Mouse (Mus musculus) lung, embryonic 15.5 days (tissue): Measurements from ENCODE around the gene Sprr2a2. TPM values are rescaled to one million over a fixed set of nuclear protein-coding genes. Genes with fewer than 3 reads are reported as not detected.
"Not testable (repeated sequence)": the region's sequence is repeated elsewhere in the genome, so short reads cannot be mapped to it uniquely, and the experiment has no call there.

Experiments used
- ATAC-seq: fragments of 200-750 bp; cut with Nextera tagmentation; 2 replicates; pipeline ENCODE4 v1.8.0; 2017; ENCODE audit warnings: moderate number of reproducible peaks, borderline replicate concordance; ENCODE audit not compliant: low FRiP score, low TSS enrichment; ENCODE audit errors: extremely low read depth
- H3K27ac ChIP-seq: fragments of 300-500 bp; sonication (generic); 2 replicates; pipeline ENCODE4 v1.5.1; 2015; ENCODE audit warnings: moderate library complexity, mild to moderate bottlenecking, inconsistent platforms
- H3K27me3 ChIP-seq: fragments of 300-500 bp; sonication (generic); 2 replicates; pipeline ENCODE4 v1.6.1; 2015; ENCODE audit warnings: inconsistent platforms
- H3K36me3 ChIP-seq: fragments of 300-500 bp; sonication (generic); 2 replicates; pipeline ENCODE4 v1.6.1; 2015; ENCODE audit warnings: inconsistent platforms
- H3K4me1 ChIP-seq: fragments of 300-500 bp; sonication (generic); 2 replicates; pipeline ENCODE4 v1.6.1; 2015; ENCODE audit warnings: inconsistent platforms
- H3K4me2 ChIP-seq: fragments of 300-500 bp; sonication (generic); 2 replicates; pipeline ENCODE4 v1.6.1; 2015; ENCODE audit warnings: inconsistent platforms, mild to moderate bottlenecking, moderate library complexity
- H3K4me3 ChIP-seq: fragments of 300-500 bp; sonication (generic); 2 replicates; pipeline ENCODE4 v1.5.1; 2015; ENCODE audit warnings: mild to moderate bottlenecking, inconsistent platforms
- H3K9ac ChIP-seq: fragments of 300-500 bp; sonication (generic); 2 replicates; pipeline ENCODE4 v1.6.1; 2015; ENCODE audit warnings: inconsistent platforms
- H3K9me3 ChIP-seq: fragments of 300-500 bp; sonication (generic); 2 replicates; pipeline ENCODE4 v1.6.1; 2016; ENCODE audit warnings: inconsistent platforms
- WGBS: fragments of 180-500 bp; shearing (Covaris S2); methylation state at CpG from one replicate; pipeline ENCODE4 v1.1.7; 2015; 5-methylcytosine and 5-hydroxymethylcytosine counted together
- polyA plus RNA-seq: library from polyadenylated mRNA; unstranded; fragments of >200 nt; fragmentation: Nextera tagmentation; extraction: Ambion mirVana; gene quantifications from 2 replicates; pipeline ENCODE4 v1.2.1, GENCODE M21; 2015

Sprr2a2 gene
- 4.2 and 15.4 TPM in 2 replicates for polyA plus RNA-seq

DNA sequence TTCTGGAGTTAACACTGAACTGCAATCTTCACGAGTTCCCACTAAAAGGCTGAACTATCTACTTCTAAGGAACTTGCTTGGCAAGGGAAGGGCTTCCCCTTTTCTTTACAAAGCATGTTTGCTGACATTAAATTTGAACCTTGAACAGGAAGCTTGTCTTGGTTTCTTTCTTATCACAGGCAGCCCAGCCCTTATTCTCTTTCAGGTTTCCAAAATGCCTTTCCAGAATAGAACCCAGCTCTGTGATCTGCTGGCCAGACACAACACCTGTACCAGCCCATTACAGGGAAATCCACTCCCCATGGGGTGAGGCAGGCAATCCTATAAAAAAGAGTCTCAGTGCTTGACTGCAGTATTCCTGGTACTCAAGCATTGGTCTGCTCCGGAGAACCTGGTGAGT lies at the start of gene Sprr2a2, which contains the start of gene Sprr2a1:
TSS of gene Sprr2a2 (plus strand) at position 352 of the 400 bp plus-strand sequence.
TSS of gene Sprr2a1 (plus strand) at position 231 of the 400 bp plus-strand sequence.
- H3K36me3 ChIP-seq, H3K27ac ChIP-seq, H3K9ac ChIP-seq, H3K4me3 ChIP-seq, ATAC-seq, H3K27me3 ChIP-seq, H3K4me1 ChIP-seq, H3K4me2 ChIP-seq, H3K9me3 ChIP-seq: not testable (repeated sequence)
- no CpG with 5 or more reads among the region's 2 CpGs for WGBS

DNA sequence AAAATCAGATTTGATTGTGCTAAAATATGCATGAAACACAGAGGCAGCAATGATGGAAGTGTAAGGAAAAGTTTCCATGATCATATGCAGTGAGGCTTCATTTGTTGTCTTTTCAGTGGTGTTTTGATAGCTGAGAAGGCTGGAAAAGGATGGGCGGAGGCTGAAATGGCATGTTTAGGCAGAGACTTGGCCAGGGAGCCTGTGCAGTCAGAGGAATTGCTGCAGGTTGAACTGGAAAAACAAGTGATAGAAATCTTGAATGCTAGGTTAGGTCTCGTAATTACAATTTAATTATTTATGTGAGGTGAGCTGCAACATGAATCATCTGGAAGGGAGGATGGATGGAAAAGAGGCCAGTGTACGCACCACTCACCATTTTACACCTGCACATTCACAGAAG lies 45.9 kb upstream of the Sprr2a2 start:
- no peak overlapping the region for H3K4me3 ChIP-seq
- H3K9ac ChIP-seq = no peak overlapping the region
- 78% methylated on average over 3 of the region's 3 CpGs for WGBS
- no peak overlapping the region for H3K4me2 ChIP-seq
- no peak overlapping the region for H3K27ac ChIP-seq
- H3K36me3 ChIP-seq = no peaks in the 10 kb centered on the region
- no peak for ATAC-seq
- H3K27me3 ChIP-seq = no peaks in the 10 kb centered on the region
- H3K9me3 ChIP-seq = no peaks in the 10 kb centered on the region
- H3K4me1 ChIP-seq = no peaks in the 10 kb centered on the region

GRCm38 (mm10) chr3:92176880-92177279 lies 38.8 kb upstream of the Sprr2a2 start:
- Histone ChIP-seq H3K4me3 (no peak overlapping the region), H3K4me2 (no peak overlapping the region), H3K4me1 (no peaks in the 10 kb centered on the region), H3K27ac (no peak overlapping the region), H3K9ac (no peak overlapping the region), H3K36me3 (no peaks in the 10 kb centered on the region), H3K9me3 (no peaks in the 10 kb centered on the region), H3K27me3 (no peaks in the 10 kb centered on the region)
- ATAC-seq = no peak
- 67% methylated on average over 1 of the region's 1 CpGs for WGBS

GRCm38 (mm10) chr3:92195512-92196200 lies 20.1 kb upstream of the Sprr2a2 start:
- Histone ChIP-seq H3K27me3 (no peaks in the 10 kb centered on the region), H3K4me2 (no peak overlapping the region), H3K9ac (no peak overlapping the region), H3K4me1 (no peaks in the 10 kb centered on the region), H3K27ac (no peak overlapping the region), H3K36me3 (no peaks in the 10 kb centered on the region), H3K9me3 (no peaks in the 10 kb centered on the region), H3K4me3 (no peak overlapping the region)
- whole genome bisulfite sequencing = 74% methylated on average over 6 of the region's 6 CpGs
- peak; percentile 59 for ATAC-seq

DNA sequence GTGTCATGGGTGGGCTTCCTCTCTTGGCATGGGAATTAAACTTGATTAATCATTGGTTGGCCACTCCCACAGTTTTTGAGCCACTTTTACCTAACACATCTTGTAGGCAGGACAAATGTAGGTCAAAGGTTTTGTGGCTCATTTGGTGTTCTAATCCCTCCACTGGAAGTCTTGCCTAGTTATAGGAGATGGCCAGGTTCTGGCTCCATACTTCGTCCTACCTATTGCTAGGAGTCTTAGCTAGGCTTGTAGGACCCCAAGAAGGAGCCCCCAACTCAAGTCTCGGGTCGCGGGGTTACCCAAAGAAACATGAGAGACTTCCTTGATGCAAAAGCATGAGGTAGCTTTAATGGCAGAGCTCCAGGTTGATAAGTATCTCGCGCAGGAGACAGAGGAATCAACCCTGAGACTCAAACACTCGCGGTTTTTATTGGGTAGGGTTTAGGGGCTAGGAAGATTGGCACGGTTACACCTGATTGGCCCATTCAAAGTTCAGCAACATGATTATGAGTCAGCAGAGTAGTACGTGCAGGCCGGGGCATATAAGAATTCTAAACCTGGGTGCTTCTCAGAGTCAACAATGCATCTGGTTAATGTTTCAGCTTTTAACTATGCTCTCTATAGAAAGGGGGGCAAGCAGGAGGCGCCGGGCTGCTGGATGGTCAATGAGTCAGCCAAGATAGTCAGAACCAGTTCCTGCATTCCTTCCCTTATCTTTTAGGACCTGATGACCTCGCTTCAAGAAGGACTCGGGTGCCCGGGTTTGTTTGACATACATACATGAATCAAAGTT lies 4.4 kb upstream of the Sprr2a2 start:
- not testable (repeated sequence) for H3K9me3 ChIP-seq, H3K4me3 ChIP-seq, H3K36me3 ChIP-seq, H3K4me1 ChIP-seq, H3K9ac ChIP-seq, H3K4me2 ChIP-seq, H3K27ac ChIP-seq, H3K27me3 ChIP-seq
- no CpG with 5 or more reads among the region's 16 CpGs for WGBS
- peak; percentile 75 for ATAC-seq

DNA sequence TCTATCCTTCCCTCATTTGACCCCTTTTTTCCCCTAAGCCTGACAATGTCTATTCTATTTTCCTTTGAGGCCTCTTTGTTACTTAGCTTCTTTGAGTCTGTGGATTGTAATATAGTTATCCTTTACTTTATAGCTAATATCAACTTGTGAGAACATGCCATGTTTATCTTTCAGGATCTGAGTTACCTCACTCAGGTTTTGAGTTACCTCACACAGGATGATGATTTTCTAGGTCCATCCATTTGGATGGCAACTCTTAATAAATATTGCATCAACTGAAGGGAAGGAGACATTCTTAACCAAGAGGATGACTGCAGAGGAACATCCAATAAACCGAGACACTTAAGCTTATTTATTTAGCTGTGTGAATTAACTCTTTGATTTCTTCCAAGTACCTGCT lies 3.7 kb upstream of the Sprr2a2 start:
- H3K36me3 ChIP-seq, H3K27ac ChIP-seq, H3K27me3 ChIP-seq, H3K4me1 ChIP-seq, H3K9ac ChIP-seq, H3K4me2 ChIP-seq, H3K9me3 ChIP-seq, H3K4me3 ChIP-seq: not testable (repeated sequence)
- no CpG with 5 or more reads among the region's 1 CpGs for WGBS
- peak; percentile 20; the same call in 1 of the 2 replicates for ATAC-seq

GRCm38 (mm10) chr3:92213651-92214050 lies 2.1 kb upstream of the Sprr2a2 start:
- not testable (repeated sequence) for H3K9me3 ChIP-seq, H3K9ac ChIP-seq, H3K36me3 ChIP-seq, H3K27ac ChIP-seq, H3K4me2 ChIP-seq, H3K27me3 ChIP-seq, H3K4me1 ChIP-seq, H3K4me3 ChIP-seq
- ATAC-seq = peak; percentile 61; the same call in 1 of the 2 replicates

- H3K27me3 ChIP-seq, H3K4me1 ChIP-seq, H3K36me3 ChIP-seq, H3K4me2 ChIP-seq, H3K4me3 ChIP-seq, H3K9ac ChIP-seq, H3K9me3 ChIP-seq, H3K27ac ChIP-seq: not testable (repeated sequence)
- ATAC-seq = peak; percentile 53
- no CpG with 5 or more reads among the region's 8 CpGs for WGBS
These were observed 3.3 kb downstream of the Sprr2a2 start for GRCm38 (mm10) chr3:92219031-92219430.

GRCm38 (mm10) chr3:92223708-92224107 lies 8.0 kb downstream of the Sprr2a2 start:
- ATAC-seq, H3K27me3 ChIP-seq, H3K36me3 ChIP-seq, H3K9ac ChIP-seq, H3K4me3 ChIP-seq, H3K9me3 ChIP-seq, H3K4me2 ChIP-seq, H3K4me1 ChIP-seq, H3K27ac ChIP-seq: not testable (repeated sequence)

GRCm38 (mm10) chr3:92227410-92227809 lies 11.7 kb downstream of the Sprr2a2 start:
- H3K36me3 ChIP-seq, H3K4me2 ChIP-seq, H3K4me3 ChIP-seq, ATAC-seq, H3K9ac ChIP-seq, H3K27ac ChIP-seq, H3K27me3 ChIP-seq, H3K4me1 ChIP-seq, H3K9me3 ChIP-seq: not testable (repeated sequence)
- WGBS = 75% methylated on average over 3 of the region's 3 CpGs

DNA sequence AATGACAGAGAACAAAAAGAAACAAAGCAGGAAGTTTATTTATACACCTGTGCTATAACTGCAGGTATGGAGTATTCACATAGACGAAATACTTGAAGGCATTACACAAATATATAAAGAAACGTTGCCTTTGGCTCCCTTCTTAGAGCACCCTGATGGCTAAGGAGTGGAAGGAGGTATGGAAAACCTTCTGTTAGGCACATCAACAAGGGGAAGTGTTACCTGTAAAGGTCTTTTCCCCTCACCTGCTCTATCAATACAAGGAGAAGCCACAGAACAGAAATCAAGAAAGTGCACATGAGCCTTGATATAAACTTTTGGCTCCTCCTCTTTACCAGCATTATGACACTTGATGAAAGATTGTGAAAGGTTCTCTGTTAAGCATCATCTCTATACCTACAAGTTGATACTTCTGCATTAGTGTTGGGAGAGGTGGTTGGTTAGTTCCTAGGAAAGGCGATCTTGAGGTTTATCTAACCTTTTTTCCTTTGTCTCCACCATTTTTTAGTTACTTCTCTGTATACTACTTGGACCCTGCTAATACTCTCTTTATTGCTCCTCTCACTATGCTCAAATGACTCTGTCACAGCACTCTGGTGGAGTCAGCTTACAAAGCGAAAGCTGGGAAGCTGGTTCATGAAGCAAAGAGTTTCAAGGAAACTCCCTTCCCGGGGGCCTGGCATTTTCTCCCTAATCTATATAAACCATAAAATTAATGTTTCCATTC lies 20.9 kb downstream of the Sprr2a2 start:
- H3K36me3 ChIP-seq, H3K27me3 ChIP-seq, H3K4me1 ChIP-seq, H3K9ac ChIP-seq, H3K27ac ChIP-seq, H3K4me2 ChIP-seq, H3K4me3 ChIP-seq, H3K9me3 ChIP-seq: not testable (repeated sequence)
- WGBS = no CpG with 5 or more reads among the region's 5 CpGs
- peak; percentile 46 for ATAC-seq

DNA sequence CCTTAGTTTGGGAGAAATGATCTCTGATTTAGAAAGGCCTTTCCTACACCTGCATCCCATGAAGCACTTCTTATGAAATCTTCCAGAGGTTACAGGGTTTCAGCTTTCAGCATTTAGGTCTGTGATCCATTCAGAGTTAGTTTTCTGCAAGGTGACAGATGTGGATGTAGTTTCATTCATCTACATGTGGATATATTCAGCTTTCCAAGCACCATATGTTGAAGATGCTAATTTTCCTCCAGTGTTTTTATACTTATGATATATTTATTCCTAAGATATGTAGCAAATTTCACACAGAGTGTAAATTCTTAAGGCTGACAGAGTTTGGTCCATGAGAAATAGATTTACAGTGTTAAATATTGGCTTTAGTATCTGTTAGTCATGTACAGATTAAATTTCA lies 23.0 kb downstream of the Sprr2a2 start:
- H3K9ac ChIP-seq, H3K27ac ChIP-seq, H3K27me3 ChIP-seq, H3K9me3 ChIP-seq, H3K4me3 ChIP-seq, H3K36me3 ChIP-seq, H3K4me1 ChIP-seq, ATAC-seq, H3K4me2 ChIP-seq: not testable (repeated sequence)
